Mouse (Mus musculus) forebrain, embryonic 14.5 days (tissue): Measurements from ENCODE around the gene Ephb1. TPM values are rescaled to one million over a fixed set of nuclear protein-coding genes. Genes with fewer than 3 reads are reported as not detected.

Source experiments
- ATAC-seq: fragments of 200-750 bp; cut with Nextera tagmentation; 2 replicates; pipeline ENCODE4 v1.8.0; 2017; ENCODE audit warnings: mild to moderate bottlenecking, moderate library complexity
- DNase-seq: peaks from one replicate; pipeline ENCODE4 v3.0.0-alpha.2; 2015; ENCODE audit warnings: low spot score
- H3K27ac ChIP-seq: fragments of 300-500 bp; sonication (generic); 2 replicates; pipeline ENCODE4 v1.5.1; 2014; ENCODE audit warnings: low read depth, mild to moderate bottlenecking, control low read depth, low read length, moderate library complexity
- H3K27me3 ChIP-seq: fragments of 300-500 bp; sonication (generic); replicated peaks from 2 replicates; pipeline ENCODE4 v1.6.1; 2014; ENCODE audit warnings: low read length, control low read depth, mixed read lengths; ENCODE audit not compliant: control insufficient read depth, insufficient read depth
- H3K36me3 ChIP-seq: fragments of 300-500 bp; sonication (generic); 2 replicates; pipeline ENCODE4 v1.6.1; 2014; ENCODE audit warnings: low read length, control low read depth; ENCODE audit not compliant: control insufficient read depth, insufficient read depth
- H3K4me1 ChIP-seq: fragments of 300-500 bp; sonication (generic); 2 replicates; pipeline ENCODE4 v1.6.1; 2014; ENCODE audit warnings: antibody characterized with exemption, low read length, control low read depth; ENCODE audit not compliant: control insufficient read depth, insufficient read depth
- H3K4me2 ChIP-seq: fragments of 300-500 bp; sonication (generic); 2 replicates; pipeline ENCODE4 v1.6.1; 2014; ENCODE audit warnings: mild to moderate bottlenecking, control low read depth, low read length
- H3K4me3 ChIP-seq: fragments of 300-500 bp; sonication (generic); 2 replicates; pipeline ENCODE4 v1.5.1; 2014; ENCODE audit warnings: low read depth, low read length, control low read depth
- H3K9ac ChIP-seq: fragments of 300-500 bp; sonication (generic); 2 replicates; pipeline ENCODE4 v1.6.1; 2014; ENCODE audit warnings: mild to moderate bottlenecking, low read length, control low read depth, moderate library complexity
- H3K9me3 ChIP-seq: fragments of 300-500 bp; sonication (generic); replicated peaks from 2 replicates; pipeline ENCODE4 v1.6.1; 2016; ENCODE audit warnings: low read length, control low read depth, mixed read lengths; ENCODE audit not compliant: control insufficient read depth
- WGBS: fragments of 180-500 bp; shearing (Covaris S2); extraction: QIAGEN DNeasy Blood & Tissue Kit; methylation state at CpG from one replicate; pipeline ENCODE4 v1.1.7; 2014; 5-methylcytosine and 5-hydroxymethylcytosine counted together
- microRNA-seq: library from miRNA; unstranded; fragments of <30 nt; microRNA quantifications from one replicate; pipeline ENCODE4, GENCODE M21; 2016
- polyA plus RNA-seq: library from polyadenylated mRNA; unstranded; fragments of >200 nt; fragmentation: Nextera tagmentation; extraction: Ambion mirVana; gene quantifications from 2 replicates; pipeline ENCODE4 v1.2.1, GENCODE M21; 2014

Ephb1 gene
- polyA plus RNA-seq, 1 experiment from 2014 or later: 27.8 TPM

- peaks cover 21% of the 10 kb centered on the region for H3K4me1 ChIP-seq
- no peaks in the 10 kb centered on the region for H3K27me3 ChIP-seq
- no peak overlapping the region for H3K9ac ChIP-seq
- no peaks in the 10 kb centered on the region for H3K9me3 ChIP-seq
- no peak overlapping the region for H3K4me3 ChIP-seq
- DNase-seq (peak; percentile 21), ATAC-seq (no peak)
- H3K36me3 ChIP-seq: no peaks in the 10 kb centered on the region
- WGBS: 39% methylated on average over 6 of the region's 6 CpGs
- H3K27ac ChIP-seq: no peak overlapping the region
- H3K4me2 ChIP-seq: no peak overlapping the region
Observed at GRCm38 (mm10) chr9:101907747-101908255, 446.7 kb downstream of the Ephb1 start.

GRCm38 (mm10) chr9:101903406-101903805 is 451.1 kb downstream of the Ephb1 start:
- H3K4me2 ChIP-seq: no peak overlapping the region
- no peak overlapping the region for H3K4me3 ChIP-seq
- H3K4me1 ChIP-seq: peaks cover 3% of the 10 kb centered on the region; the same call in 1 of the 2 replicates
- H3K27ac ChIP-seq: no peak overlapping the region
- no peak for ATAC-seq
- H3K9me3 ChIP-seq: no peaks in the 10 kb centered on the region
- WGBS: 70% methylated on average over 3 of the region's 3 CpGs
- peak; percentile 19 for DNase-seq
- no peaks in the 10 kb centered on the region for H3K27me3 ChIP-seq
- H3K36me3 ChIP-seq: no peaks in the 10 kb centered on the region
- no peak overlapping the region for H3K9ac ChIP-seq

GRCm38 (mm10) chr9:101897851-101898250 is 456.6 kb downstream of the Ephb1 start:
- H3K9ac ChIP-seq: no peak overlapping the region
- H3K4me2 ChIP-seq: no peak overlapping the region
- no peaks in the 10 kb centered on the region for H3K9me3 ChIP-seq
- H3K4me1 ChIP-seq: no peaks in the 10 kb centered on the region
- ATAC-seq (no peak), DNase-seq (no peak)
- H3K36me3 ChIP-seq: no peaks in the 10 kb centered on the region
- WGBS: 100% methylated on average over 1 of the region's 1 CpGs
- no peak overlapping the region for H3K27ac ChIP-seq
- H3K27me3 ChIP-seq: no peaks in the 10 kb centered on the region
- H3K4me3 ChIP-seq: no peak overlapping the region

GRCm38 (mm10) chr9:101883295-101883694 is 471.2 kb downstream of the Ephb1 start:
- H3K4me1 ChIP-seq: no peaks in the 10 kb centered on the region
- ATAC-seq (no peak), DNase-seq (no peak)
- H3K27me3 ChIP-seq: no peaks in the 10 kb centered on the region
- no peak overlapping the region for H3K4me2 ChIP-seq
- WGBS: 67% methylated on average over 2 of the region's 2 CpGs
- H3K9ac ChIP-seq: no peak overlapping the region
- no peak overlapping the region for H3K27ac ChIP-seq
- no peaks in the 10 kb centered on the region for H3K9me3 ChIP-seq
- H3K4me3 ChIP-seq: no peak overlapping the region
- H3K36me3 ChIP-seq: no peaks in the 10 kb centered on the region

GRCm38 (mm10) chr9:101877109-101877987 is 477.1 kb downstream of the Ephb1 start:
- Histone ChIP-seq H3K36me3 (no peaks in the 10 kb centered on the region), H3K27me3 (no peaks in the 10 kb centered on the region), H3K4me1 (no peaks in the 10 kb centered on the region), H3K27ac (no peak overlapping the region), H3K9ac (no peak overlapping the region), H3K4me2 (no peak overlapping the region), H3K4me3 (no peak overlapping the region), H3K9me3 (no peaks in the 10 kb centered on the region)
- DNase-seq (no peak), ATAC-seq (no peak)
- WGBS: 80% methylated on average over 11 of the region's 11 CpGs

GRCm38 (mm10) chr9:101875306-101875705 is 479.2 kb downstream of the Ephb1 start:
- Histone ChIP-seq H3K9me3 (no peaks in the 10 kb centered on the region), H3K4me2 (no peak overlapping the region), H3K9ac (no peak overlapping the region), H3K4me3 (no peak overlapping the region), H3K4me1 (no peaks in the 10 kb centered on the region), H3K27me3 (no peaks in the 10 kb centered on the region), H3K27ac (no peak overlapping the region), H3K36me3 (no peaks in the 10 kb centered on the region)
- ATAC-seq (no peak), DNase-seq (no peak)
- 92% methylated on average over 1 of the region's 1 CpGs for WGBS

Small RNA genes lying within 50 kb of the gene (microRNA-seq; reads per million reads assigned to microRNA genes)
- not detected for gene Mir7243

Other genes starting within 250 kb of the Ephb1 start
- gene Ky, start 151.1 kb upstream of the Ephb1 start, polyA plus RNA-seq: 0.30 and 0.31 TPM in 2 replicates